Mouse (Mus musculus): ENCODE results near the gene Prss42.

GRCm38 (mm10) chr9:110833021-110833420, 35.1 kb downstream of the Prss42 start:
- TF ChIP-seq ZNF384 (IDR thresholded peaks at IDR 0.05; ENCODE audit: low read depth, low read length) (no peak), USF1 (IDR thresholded peaks at IDR 0.05; ENCODE audit: low read depth, low read length) (no peak), MAX (IDR thresholded peaks at IDR 0.05; ENCODE audit: low read length) (no peak), EP300 (IDR thresholded peaks at IDR 0.05; ENCODE audit: low read depth in 1 of 2, low read length in 2 of 2) (no peak), ZC3H11A (IDR thresholded peaks at IDR 0.05; ENCODE audit: low read depth, low read length) (no peak), BHLHE40 (IDR thresholded peaks at IDR 0.05; ENCODE audit: borderline replicate concordance, low read depth, low read length) (no peak), POLR2A (IDR thresholded peaks at IDR 0.05; ENCODE audit: control insufficient read depth in 1 of 2, insufficient read depth in 1 of 2, low read depth in 1 of 2, low read length in 2 of 2, poor library complexity in 1 of 2) (no peak)
